Mouse (Mus musculus) heart, postnatal 14 days (tissue): ENCODE measurements around the gene Zscan22. TPM values are rescaled to one million over a fixed set of nuclear protein-coding genes. Genes with fewer than 3 reads are reported as not detected.
"Not testable (repeated sequence)": the region's sequence is repeated elsewhere in the genome, so short reads cannot be mapped to it uniquely, and the experiment has no call there.

ENCODE experiments used
- DNase-seq, 2 experiments: peaks; one replicate each; pipeline ENCODE4 v3.0.0; 2021 to 2022
- intact Hi-C: fragments of 180-260 bp; cut with DNase I; formaldehyde crosslinking; loops from one replicate; pipeline ENCODE4 v1.15.1; 2025
- total RNA-seq, 2 experiments: library from RNA; stranded (reverse); gene quantifications; 2 replicates each; pipeline ENCODE4 v1.2.3; 2021

Gene Zscan22
- total RNA-seq, 2 experiments from 2014 or later = 6.6 to 6.8 TPM

- intact Hi-C loops = loop anchor here (2.0 to 5.0 kb wide), 2 partner anchors 26 to 40 kb away; no protein-coding TSS in a partner anchor
Observed at GRCm38 (mm10) chr7:12922729-12923128, 25.1 kb downstream of the Zscan22 start.

GRCm38 (mm10) chr7:12926316-12926715, 28.7 kb downstream of the Zscan22 start:
- no peak for DNase-seq
- intact Hi-C loops = no loop called here

More at GRCm38 (mm10) chr7:12922729-12923128, 25.1 kb downstream of the Zscan22 start:
- DNase-seq = no peak

- DNase-seq = peak in 1 of 2 experiments; percentile 18
- intact Hi-C loops = no loop called here
Observed at GRCm38 (mm10) chr7:12927191-12927680, 29.6 kb downstream of the Zscan22 start, which contains the start of gene Rnf225. Gene Rnf225 (plus strand): TSS chr7:12927416.

GRCm38 (mm10) chr7:12927693-12928589, 30.3 kb downstream of the Zscan22 start:
- DNase-seq = peak; percentile 18 to 23
- intact Hi-C loops = no loop called here

GRCm38 (mm10) chr7:12933615-12934140, 36.1 kb downstream of the Zscan22 start:
- intact Hi-C loops = no loop called here

GRCm38 (mm10) chr7:12934808-12935207, 37.2 kb downstream of the Zscan22 start:
- DNase-seq = no peak
- intact Hi-C loops = no loop called here

More at GRCm38 (mm10) chr7:12933615-12934140, 36.1 kb downstream of the Zscan22 start:
- no peak for DNase-seq

GRCm38 (mm10) chr7:12937254-12937803, 39.7 kb downstream of the Zscan22 start:
- intact Hi-C loops, DNase-seq: not testable (repeated sequence)

GRCm38 (mm10) chr7:12940599-12940998, 43.0 kb downstream of the Zscan22 start:
- intact Hi-C loops = no loop called here
- DNase-seq = no peak

GRCm38 (mm10) chr7:12943488-12943887, 45.9 kb downstream of the Zscan22 start:
- no peak for DNase-seq
- intact Hi-C loops = no loop called here

- intact Hi-C loops = loop anchor here (2.0 kb wide), 1 partner anchor 26 kb away; the partner anchor contains the start of gene Rps5
- peak; percentile 81 to 88 for DNase-seq
Observed at GRCm38 (mm10) chr7:12949032-12949871, 51.6 kb downstream of the Zscan22 start.

- intact Hi-C loops = loop anchor here (2.0 kb wide), 2 partner anchors 17 to 27 kb away; partner anchors contain the start of gene Rps5
- no peak for DNase-seq
Observed at GRCm38 (mm10) chr7:12949872-12950229, 52.2 kb downstream of the Zscan22 start.

GRCm38 (mm10) chr7:12954896-12955295, 57.3 kb downstream of the Zscan22 start:
- DNase-seq = no peak
- intact Hi-C loops = no loop called here

GRCm38 (mm10) chr7:12957511-12957910, 59.9 kb downstream of the Zscan22 start:
- intact Hi-C loops = no loop called here
- no peak for DNase-seq

Other genes with a start within 250 kb of the Zscan22 start
- not detected for gene Vmn2r55, start 212.8 kb upstream of the Zscan22 start, total RNA-seq
- gene Vmn2r56, start 162.8 kb upstream of the Zscan22 start, total RNA-seq = not detected
- 1 to 10 TPM; 1.4 TPM for gene Zscan18, start 94.2 kb upstream of the Zscan22 start, total RNA-seq
- 1 to 10 TPM; 8.6 to 9.3 TPM for gene Zfp329, start 79.0 kb upstream of the Zscan22 start, total RNA-seq
- 10 to 100 TPM; 15.1 to 17.3 TPM for gene Zfp110, start 63.1 kb upstream of the Zscan22 start, total RNA-seq
- gene Zfp128, start 16.6 kb upstream of the Zscan22 start, total RNA-seq = 1 to 10 TPM; 3.9 to 4.0 TPM
- 100 to 1,000 TPM; 536 to 584 TPM for gene Rps5, start 24.5 kb downstream of the Zscan22 start, total RNA-seq
- gene Rnf225, start 29.6 kb downstream of the Zscan22 start, total RNA-seq = under 1 TPM; 0.22 to 0.29 TPM
- gene Zfp324, start 68.0 kb downstream of the Zscan22 start, total RNA-seq = 1 to 10 TPM; 4.1 to 4.5 TPM
- gene Zfp446, start 80.0 kb downstream of the Zscan22 start, total RNA-seq = 1 to 10 TPM; 2.6 to 3.3 TPM
- not detected for gene Slc27a5, start 100.4 kb downstream of the Zscan22 start, total RNA-seq
- gene Trim28, start 101.3 kb downstream of the Zscan22 start, total RNA-seq = 100 to 1,000 TPM; 115 TPM
- 1 to 10 TPM; 8.4 to 9.2 TPM for gene Zbtb45, start 112.2 kb downstream of the Zscan22 start, total RNA-seq
- gene Chmp2a, start 137.0 kb downstream of the Zscan22 start, total RNA-seq = 100 to 1,000 TPM; 129 to 130 TPM
- gene Ube2m, start 140.5 kb downstream of the Zscan22 start, total RNA-seq = 100 to 1,000 TPM; 179 TPM
- gene Mzf1, start 156.9 kb downstream of the Zscan22 start, total RNA-seq = 1 to 10 TPM in 1 of 2 experiments, under 1 TPM in 1; 0.73 to 1.0 TPM
- gene Vmn1r85, start 197.4 kb downstream of the Zscan22 start, total RNA-seq = not detected
- not detected for gene Vmn1r86, start 222.1 kb downstream of the Zscan22 start, total RNA-seq
- not detected for gene Vmn1r87, start 242.3 kb downstream of the Zscan22 start, total RNA-seq